Mouse (Mus musculus): ENCODE results near the gene Dusp14.
A peak's percentile ranks its signal among the peaks of the same experiment; 100 is the strongest.

The Dusp14 gene

GRCm38 (mm10) chr11:84016147-84016809, 52.8 kb downstream of the Dusp14 start:
- DNase-seq (ENCODE audit: low read depth), result peak; percentile 19

GRCm38 (mm10) chr11:84013105-84013504, 56.0 kb downstream of the Dusp14 start:
- DNase-seq (ENCODE audit: low read depth), result no peak

DNA sequence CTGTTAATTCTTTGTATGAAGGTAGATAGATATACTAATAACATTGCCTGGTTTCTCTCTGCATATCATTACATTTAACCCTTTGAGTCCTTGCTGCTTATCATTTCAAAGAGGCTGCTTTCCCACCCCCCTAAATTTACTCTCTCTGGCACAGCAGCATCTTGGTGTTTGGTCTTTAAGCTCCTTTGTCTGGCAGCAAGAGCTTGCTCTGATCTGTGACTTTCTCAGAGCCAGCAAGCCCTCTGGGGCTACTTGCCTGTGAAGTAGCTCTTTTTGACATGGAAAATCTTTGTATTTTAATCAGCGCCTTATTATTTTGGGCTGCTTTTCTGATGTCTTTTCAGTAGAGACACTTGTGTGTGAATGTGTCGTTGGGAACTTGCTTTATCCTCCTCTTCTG, 57.5 kb downstream of the Dusp14 start:
- no peak for DNase-seq (ENCODE audit: low read depth)

GRCm38 (mm10) chr11:84011050-84011449, 58.0 kb downstream of the Dusp14 start:
- no peak for DNase-seq (ENCODE audit: low read depth)

- no peak for DNase-seq (ENCODE audit: low read depth)
These were observed 58.6 kb downstream of the Dusp14 start for GRCm38 (mm10) chr11:84010411-84010810.

DNA sequence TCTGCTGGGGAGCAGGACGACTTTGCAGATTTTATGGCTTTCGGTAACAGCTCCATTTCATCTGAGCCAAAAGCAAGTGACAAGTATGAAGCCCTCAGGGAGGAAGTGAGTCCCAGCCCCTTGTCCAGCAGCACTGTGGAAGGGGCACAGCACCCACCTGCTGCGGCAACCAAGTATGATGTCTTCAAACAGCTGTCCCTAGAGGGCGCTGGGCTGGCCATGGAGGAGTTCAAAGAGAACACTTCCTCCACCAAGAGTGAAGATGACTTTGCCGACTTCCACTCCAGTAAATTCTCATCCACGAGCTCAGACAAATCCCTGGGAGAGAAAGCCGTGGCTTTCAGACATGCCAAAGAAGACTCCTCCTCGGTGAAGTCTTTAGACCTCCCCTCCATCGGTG, 60.1 kb downstream of the Dusp14 start:
- DNase-seq (ENCODE audit: low read depth), result no peak

GRCm38 (mm10) chr11:84003986-84004385, 65.1 kb downstream of the Dusp14 start:
- DNase-seq (ENCODE audit: low read depth), result no peak

DNA sequence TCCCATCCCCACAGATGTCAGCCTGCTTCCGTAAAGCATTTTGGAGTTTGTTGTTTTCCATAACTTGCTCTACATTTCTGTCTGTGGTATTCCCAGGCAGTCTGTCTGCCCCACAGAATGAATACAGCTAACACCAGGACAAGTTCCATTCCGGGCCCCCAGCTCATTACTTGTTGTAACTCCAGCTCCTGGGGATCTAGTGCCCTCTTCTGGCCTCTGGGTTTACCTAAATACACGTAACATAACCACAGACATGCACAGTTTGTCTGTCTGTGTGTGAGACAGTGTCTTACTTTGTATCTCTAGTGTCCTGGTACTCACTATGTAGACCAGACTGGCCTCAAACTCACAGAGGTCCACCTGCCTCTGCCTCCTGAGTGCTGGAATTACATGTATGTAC, 67.8 kb downstream of the Dusp14 start:
- peak; percentile 41 for DNase-seq (ENCODE audit: low read depth)

DNA sequence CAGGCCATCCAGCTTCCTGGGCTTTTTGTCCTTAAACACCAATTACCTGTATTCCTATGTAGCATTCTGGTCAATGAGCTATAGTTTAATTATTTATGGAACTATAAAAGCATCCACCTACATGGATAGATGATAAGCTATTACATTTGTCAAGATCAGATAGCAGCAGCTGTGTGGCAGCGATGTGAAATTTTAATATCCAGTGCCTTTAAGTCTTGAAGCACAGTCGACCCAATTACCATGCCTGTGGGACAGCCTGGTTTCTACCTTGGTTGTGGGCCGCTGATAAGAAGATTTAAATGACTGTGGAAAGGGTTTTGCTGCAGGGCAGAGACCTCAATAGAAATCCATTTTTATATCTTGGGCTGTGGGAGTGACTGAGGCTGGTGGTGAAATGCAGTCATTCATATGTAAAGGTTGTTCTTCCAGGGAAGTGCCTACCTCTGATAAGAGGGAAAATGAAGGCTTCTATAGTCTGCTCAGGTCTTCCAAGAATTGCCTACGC, 69.6 kb downstream of the Dusp14 start:
- DNase-seq (ENCODE audit: low read depth), result no peak

GRCm38 (mm10) chr11:83998993-83999392, 70.1 kb downstream of the Dusp14 start:
- no peak for DNase-seq (ENCODE audit: low read depth)
